Mouse (Mus musculus): ENCODE data around the gene Fcgr1.
A peak's percentile ranks its signal among the peaks of the same experiment; 100 is the strongest.

DNA sequence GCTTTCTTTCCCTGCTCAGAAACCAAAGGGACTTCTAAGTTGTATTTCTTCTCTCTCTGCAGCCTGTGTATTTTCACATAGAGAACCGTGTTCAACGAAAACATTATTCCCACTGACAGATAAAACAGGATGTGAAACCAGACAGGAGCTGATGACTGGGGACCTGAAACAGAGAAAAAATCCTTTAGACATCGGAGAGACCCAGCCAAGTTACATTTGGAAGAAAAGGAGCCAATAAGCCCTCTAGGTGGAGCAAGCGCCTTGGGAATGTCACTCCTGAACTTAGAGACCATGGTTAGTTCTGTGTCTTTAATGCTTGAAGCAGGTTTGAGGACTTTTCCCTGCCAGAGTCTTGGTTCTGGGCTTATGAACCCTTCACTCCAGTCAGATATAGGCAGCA is 9.3 kb downstream of the Fcgr1 start:
- TF ChIP-seq CTCF (conservative IDR thresholded peaks at IDR 0.05; ENCODE audit: insufficient read depth, insufficient read length, low read depth, low read length) (peak; percentile 34; the same call in 1 of the 2 replicates), POLR2A (IDR thresholded peaks at IDR 0.05; ENCODE audit: low read depth, low read length) (no peak)

Data from kidney, adult 2 months (tissue).